Mouse (Mus musculus) ES-Bruce4 (cell line): ENCODE measurements around the gene Naa11.

ENCODE experiments used
- CTCF ChIP-seq: IDR thresholded peaks from one replicate; pipeline ENCODE4 v1.8.1; 2011; ENCODE audit warnings: low read depth, low read length
- POLR2A ChIP-seq: IDR thresholded peaks from one replicate; pipeline ENCODE4 v1.8.1; 2011; ENCODE audit warnings: low read length; ENCODE audit not compliant: insufficient read depth

DNA sequence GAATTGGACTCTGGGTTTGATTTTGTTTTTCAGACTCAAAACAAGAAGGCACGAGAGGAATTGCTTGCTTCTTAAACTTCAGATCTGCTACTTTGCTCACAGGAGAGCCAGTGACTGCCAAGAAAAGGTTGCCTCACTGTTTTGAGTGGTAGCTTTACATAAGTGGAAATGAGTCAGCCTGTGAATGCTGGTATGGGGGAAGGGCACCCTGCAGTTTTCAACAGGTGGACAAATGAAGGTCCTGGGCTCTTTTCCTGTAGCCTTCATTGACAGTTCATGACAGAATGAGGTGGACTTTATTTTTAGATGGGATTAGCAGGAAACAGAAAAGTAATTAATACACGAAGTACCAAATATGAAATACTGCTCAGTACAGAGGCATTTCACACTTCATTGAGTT, 29.6 kb downstream of the Naa11 start:
- no peak for TF ChIP-seq CTCF
- no peak for TF ChIP-seq POLR2A
